Mouse (Mus musculus) forebrain, embryonic 15.5 days (tissue): ENCODE measurements around the gene Sertad4. TPM values are rescaled to one million over a fixed set of nuclear protein-coding genes. Genes with fewer than 3 reads are reported as not detected.

ENCODE experiments used
- ATAC-seq: fragments of 200-750 bp; cut with Nextera tagmentation; replicated peaks from 2 replicates; pipeline ENCODE4 v1.8.0; 2017; ENCODE audit warnings: mild to moderate bottlenecking, moderate TSS enrichment, moderate library complexity
- H3K27ac ChIP-seq: fragments of 300-500 bp; sonication (generic); replicated peaks from 2 replicates; pipeline ENCODE4 v1.5.1; 2015; ENCODE audit warnings: mild to moderate bottlenecking, inconsistent platforms
- H3K27me3 ChIP-seq: fragments of 300-500 bp; sonication (generic); 2 replicates; pipeline ENCODE4 v1.6.1; 2015; ENCODE audit warnings: inconsistent platforms
- H3K36me3 ChIP-seq: fragments of 300-500 bp; sonication (generic); 2 replicates; pipeline ENCODE4 v1.6.1; 2015; ENCODE audit warnings: mild to moderate bottlenecking, inconsistent platforms
- H3K4me1 ChIP-seq: fragments of 300-500 bp; sonication (generic); 2 replicates; pipeline ENCODE4 v1.6.1; 2015; ENCODE audit warnings: inconsistent platforms
- H3K4me2 ChIP-seq: fragments of 300-500 bp; sonication (generic); replicated peaks from 2 replicates; pipeline ENCODE4 v1.6.1; 2015; ENCODE audit warnings: mild to moderate bottlenecking, inconsistent platforms
- H3K4me3 ChIP-seq: fragments of 300-500 bp; sonication (generic); 2 replicates; pipeline ENCODE4 v1.5.1; 2015; ENCODE audit warnings: mild to moderate bottlenecking, inconsistent platforms
- H3K9ac ChIP-seq: fragments of 300-500 bp; sonication (generic); replicated peaks from 2 replicates; pipeline ENCODE4 v1.6.1; 2015; ENCODE audit warnings: mild to moderate bottlenecking, inconsistent platforms
- H3K9me3 ChIP-seq: fragments of 300-500 bp; sonication (generic); 2 replicates; pipeline ENCODE4 v1.6.1; 2016; ENCODE audit warnings: inconsistent platforms
- WGBS: fragments of 180-500 bp; shearing (Covaris S2); methylation state at CpG from one replicate; pipeline ENCODE4 v1.1.7; 2015; ENCODE audit warnings: mixed read lengths; 5-methylcytosine and 5-hydroxymethylcytosine counted together
- polyA plus RNA-seq: library from polyadenylated mRNA; unstranded; fragments of >200 nt; fragmentation: Nextera tagmentation; extraction: Ambion mirVana; gene quantifications from 2 replicates; pipeline ENCODE4 v1.2.1, GENCODE M21; 2015

Gene Sertad4
- polyA plus RNA-seq, 1 experiment from 2014 or later, result 36.8 TPM

GRCm38 (mm10) chr1:192849616-192850015, 5.9 kb downstream of the Sertad4 start:
- Histone ChIP-seq H3K9me3 (no peaks in the 10 kb centered on the region), H3K4me3 (no peak overlapping the region), H3K4me1 (peaks cover 41% of the 10 kb centered on the region), H3K36me3 (peaks cover 47% of the 10 kb centered on the region), H3K27ac (no peak overlapping the region), H3K9ac (no peak overlapping the region), H3K4me2 (no peak overlapping the region), H3K27me3 (no peaks in the 10 kb centered on the region)
- ATAC-seq, result no peak
- 87% methylated on average over 5 of the region's 5 CpGs for WGBS

- no peak for ATAC-seq
- H3K4me2 ChIP-seq, result no peak overlapping the region
- peaks cover 18% of the 10 kb centered on the region for H3K4me1 ChIP-seq
- H3K36me3 ChIP-seq, result peaks cover 47% of the 10 kb centered on the region
- no peaks in the 10 kb centered on the region for H3K9me3 ChIP-seq
- no peak overlapping the region for H3K27ac ChIP-seq
- WGBS, result 18% methylated on average over 3 of the region's 3 CpGs
- H3K9ac ChIP-seq, result no peak overlapping the region
- H3K4me3 ChIP-seq, result no peak overlapping the region
- H3K27me3 ChIP-seq, result no peaks in the 10 kb centered on the region
Measured at GRCm38 (mm10) chr1:192847254-192847653, 8.3 kb downstream of the Sertad4 start.

DNA sequence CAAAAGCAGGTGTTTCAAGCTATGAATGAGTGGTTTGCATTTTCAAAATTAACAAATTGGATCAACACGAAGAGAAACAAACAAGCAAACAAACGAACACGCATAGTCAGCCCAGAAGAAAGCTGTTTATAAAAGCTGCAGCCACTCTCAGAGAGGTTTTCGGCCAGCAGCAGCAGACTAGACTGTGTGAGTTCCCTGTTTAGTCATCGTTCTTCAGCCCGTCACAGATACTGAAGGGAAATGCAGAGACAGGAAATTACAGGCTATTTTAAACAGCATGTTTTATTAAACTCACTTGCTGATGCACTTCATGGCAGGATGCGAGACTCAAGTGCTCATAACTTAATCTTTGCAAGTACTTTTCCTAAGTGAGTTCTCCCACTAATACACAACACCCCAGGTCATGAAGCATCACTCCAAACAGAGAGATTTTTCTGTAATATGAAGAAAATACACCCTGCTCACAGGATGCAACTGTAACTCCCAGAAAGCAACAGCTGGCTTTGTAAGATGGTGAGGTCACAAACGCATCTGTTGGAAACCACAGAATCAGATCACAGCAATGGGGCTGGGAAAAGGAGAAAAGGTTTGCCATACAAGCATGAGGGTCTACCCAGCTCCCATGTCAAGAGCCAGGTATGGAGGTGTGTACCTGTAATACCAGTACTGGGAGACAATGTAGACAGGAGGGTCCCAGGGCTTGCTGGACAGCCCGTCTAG, 14.3 kb downstream of the Sertad4 start:
- H3K9ac ChIP-seq, result no peak overlapping the region
- H3K9me3 ChIP-seq, result no peaks in the 10 kb centered on the region
- no peak for ATAC-seq
- H3K4me1 ChIP-seq, result no peaks in the 10 kb centered on the region
- H3K4me2 ChIP-seq, result no peak overlapping the region
- 73% methylated on average over 9 of the region's 9 CpGs for WGBS
- H3K36me3 ChIP-seq, result peaks cover 12% of the 10 kb centered on the region
- H3K4me3 ChIP-seq, result no peak overlapping the region
- no peak overlapping the region for H3K27ac ChIP-seq
- no peaks in the 10 kb centered on the region for H3K27me3 ChIP-seq

DNA sequence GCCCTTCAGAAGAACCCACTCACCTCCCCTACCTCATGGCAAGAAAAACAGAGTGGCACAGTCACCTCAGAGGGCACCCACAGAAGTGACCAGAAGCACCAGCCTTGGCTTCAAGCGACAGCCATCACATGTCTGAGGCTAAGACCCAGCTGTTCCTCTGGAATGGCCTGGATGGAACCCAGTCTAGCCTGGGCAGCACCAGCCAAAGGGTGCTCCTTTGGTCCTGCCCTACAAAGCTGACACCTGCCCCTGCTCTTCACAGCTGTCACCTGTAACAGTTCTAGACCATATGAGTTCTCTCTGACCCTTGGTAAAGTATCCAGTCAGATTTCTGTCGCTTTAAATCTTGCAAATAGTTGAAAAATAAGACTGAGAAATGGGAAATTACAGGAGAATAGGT, 14.9 kb downstream of the Sertad4 start:
- Histone ChIP-seq H3K4me3 (no peak overlapping the region), H3K4me2 (no peak overlapping the region), H3K27me3 (no peaks in the 10 kb centered on the region), H3K36me3 (peaks cover 8% of the 10 kb centered on the region; the same call in 1 of the 2 replicates), H3K9me3 (no peaks in the 10 kb centered on the region), H3K4me1 (peaks cover 4% of the 10 kb centered on the region), H3K27ac (no peak overlapping the region), H3K9ac (no peak overlapping the region)
- no peak for ATAC-seq
- WGBS, result 96% methylated on average over 2 of the region's 2 CpGs

DNA sequence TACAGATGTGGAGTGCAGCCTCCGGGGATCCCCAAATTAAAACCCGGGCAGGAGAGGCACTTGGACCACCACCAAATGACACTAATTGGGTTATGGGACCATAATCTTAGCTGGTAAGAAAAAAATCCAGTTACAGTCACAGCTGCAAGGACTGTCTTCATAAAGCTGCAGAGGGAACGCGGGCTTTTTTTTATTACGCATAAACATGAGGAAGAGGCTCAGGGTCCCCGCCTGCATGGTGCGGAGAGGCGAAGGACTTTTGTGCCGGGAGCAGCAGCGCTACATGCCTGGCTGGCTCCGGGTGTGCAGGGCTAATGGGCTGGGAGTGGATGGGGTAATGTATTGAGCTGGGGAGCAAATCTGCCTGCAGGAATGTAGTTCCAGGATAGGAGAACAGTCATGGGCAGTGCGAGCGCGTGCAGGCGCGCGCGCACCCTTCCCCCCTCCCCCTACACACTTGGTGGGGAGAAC, 20.3 kb downstream of the Sertad4 start:
- under 1% methylated on average over 18 of the region's 18 CpGs for WGBS

GRCm38 (mm10) chr1:192834361-192835210, 21.0 kb downstream of the Sertad4 start:
- peak overlapping the region; percentile 49 for H3K4me3 ChIP-seq
- no peaks in the 10 kb centered on the region for H3K36me3 ChIP-seq
- peak overlapping the region; percentile 94 for H3K27ac ChIP-seq
- 1% methylated on average over 63 of the region's 63 CpGs for WGBS
- ATAC-seq, result peak; percentile 94
- H3K4me1 ChIP-seq, result peaks cover 38% of the 10 kb centered on the region
- peak overlapping the region; percentile 68 for H3K9ac ChIP-seq
- no peaks in the 10 kb centered on the region for H3K27me3 ChIP-seq
- H3K9me3 ChIP-seq, result no peaks in the 10 kb centered on the region
- peak overlapping the region; percentile 79 for H3K4me2 ChIP-seq

More for the DNA sequence above, 20.3 kb downstream of the Sertad4 start:
- H3K4me2 ChIP-seq, result peak overlapping the region; percentile 79
- peak; percentile 75 for ATAC-seq
- H3K4me1 ChIP-seq, result peaks cover 35% of the 10 kb centered on the region
- H3K36me3 ChIP-seq, result no peaks in the 10 kb centered on the region
- peak overlapping the region; percentile 68 for H3K9ac ChIP-seq
- peak overlapping the region; percentile 49 for H3K4me3 ChIP-seq
- no peaks in the 10 kb centered on the region for H3K9me3 ChIP-seq
- peak overlapping the region; percentile 94 for H3K27ac ChIP-seq
- H3K27me3 ChIP-seq, result no peaks in the 10 kb centered on the region

DNA sequence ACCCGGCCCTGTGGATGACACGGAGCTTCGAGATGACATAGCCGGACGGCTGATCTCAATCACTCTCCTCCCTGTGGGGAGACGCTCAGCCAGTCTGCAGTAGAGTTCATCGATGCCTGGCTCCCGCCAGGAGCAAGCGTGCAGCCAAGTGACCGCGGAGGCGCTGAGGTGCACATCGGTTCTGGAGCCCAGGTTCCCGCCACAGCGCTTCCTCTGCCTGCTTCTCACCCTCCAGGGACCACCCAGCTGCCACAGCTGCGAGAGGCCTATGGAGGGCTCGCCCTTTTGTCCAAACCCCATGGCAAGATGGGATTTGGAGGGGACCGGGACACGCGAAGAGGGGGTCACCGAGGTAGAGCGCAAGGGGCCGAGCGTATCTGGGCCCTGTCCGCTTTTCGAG, 22.0 kb downstream of the Sertad4 start:
- no peak for ATAC-seq
- no peaks in the 10 kb centered on the region for H3K36me3 ChIP-seq
- H3K27ac ChIP-seq, result no peak overlapping the region
- no peaks in the 10 kb centered on the region for H3K9me3 ChIP-seq
- H3K4me1 ChIP-seq, result peaks cover 38% of the 10 kb centered on the region
- no peaks in the 10 kb centered on the region for H3K27me3 ChIP-seq
- H3K4me2 ChIP-seq, result no peak overlapping the region
- no peak overlapping the region for H3K4me3 ChIP-seq
- H3K9ac ChIP-seq, result no peak overlapping the region
- 28% methylated on average over 26 of the region's 26 CpGs for WGBS

DNA sequence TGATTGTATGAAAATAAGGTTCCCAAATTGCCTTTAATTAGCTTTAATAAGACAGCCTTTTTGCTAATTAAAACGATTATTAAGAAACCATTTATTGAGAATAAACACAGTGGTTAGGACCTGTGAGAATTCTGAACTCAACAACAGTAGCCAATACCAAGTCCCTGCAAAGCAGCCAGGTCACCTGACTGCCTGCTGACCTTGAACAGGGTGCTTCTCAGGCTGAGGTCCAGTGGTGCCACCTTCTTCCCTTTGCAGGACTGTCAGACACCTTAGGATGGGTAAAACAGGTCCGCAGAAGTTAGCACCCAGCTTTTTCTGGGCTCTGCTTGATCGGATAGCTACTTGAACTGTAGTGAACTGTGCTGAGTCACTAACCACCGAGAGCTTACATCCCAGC, 22.5 kb downstream of the Sertad4 start:
- Histone ChIP-seq H3K27me3 (no peaks in the 10 kb centered on the region), H3K4me2 (no peak overlapping the region), H3K4me3 (no peak overlapping the region), H3K4me1 (peaks cover 38% of the 10 kb centered on the region), H3K27ac (no peak overlapping the region), H3K36me3 (no peaks in the 10 kb centered on the region), H3K9ac (no peak overlapping the region), H3K9me3 (no peaks in the 10 kb centered on the region)
- WGBS, result 43% methylated on average over 4 of the region's 4 CpGs
- no peak for ATAC-seq

DNA sequence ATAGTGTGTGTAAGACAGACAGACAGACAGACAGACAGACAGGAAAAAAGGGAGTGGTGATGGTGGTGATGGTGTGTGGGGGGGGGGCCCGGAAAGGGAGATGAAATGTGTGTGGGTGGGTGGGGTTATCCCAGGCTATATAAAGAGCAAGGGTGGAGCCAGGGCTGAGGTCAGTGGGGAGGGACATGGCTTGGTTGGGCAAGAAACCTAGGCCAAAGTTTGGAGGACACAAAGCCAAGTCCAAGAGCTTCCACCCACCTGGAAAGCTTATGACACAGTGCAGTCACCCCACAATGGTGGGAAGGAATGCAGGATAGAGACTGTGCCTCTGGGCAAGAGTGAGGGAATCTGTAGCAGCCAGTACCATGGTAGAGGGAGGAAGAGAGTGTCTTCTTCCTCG, 23.2 kb downstream of the Sertad4 start:
- H3K9ac ChIP-seq, result no peak overlapping the region
- H3K4me1 ChIP-seq, result peaks cover 38% of the 10 kb centered on the region
- H3K4me2 ChIP-seq, result no peak overlapping the region
- H3K4me3 ChIP-seq, result no peak overlapping the region
- 60% methylated on average over 2 of the region's 2 CpGs for WGBS
- no peaks in the 10 kb centered on the region for H3K36me3 ChIP-seq
- no peaks in the 10 kb centered on the region for H3K27me3 ChIP-seq
- H3K27ac ChIP-seq, result no peak overlapping the region
- ATAC-seq, result no peak
- H3K9me3 ChIP-seq, result no peaks in the 10 kb centered on the region

- H3K4me1 ChIP-seq, result peaks cover 32% of the 10 kb centered on the region
- no peak overlapping the region for H3K27ac ChIP-seq
- H3K9ac ChIP-seq, result no peak overlapping the region
- H3K4me2 ChIP-seq, result no peak overlapping the region
- H3K36me3 ChIP-seq, result no peaks in the 10 kb centered on the region
- WGBS, result 5% methylated on average over 6 of the region's 6 CpGs
- ATAC-seq, result no peak
- H3K27me3 ChIP-seq, result no peaks in the 10 kb centered on the region
- H3K9me3 ChIP-seq, result no peaks in the 10 kb centered on the region
- no peak overlapping the region for H3K4me3 ChIP-seq
Measured at GRCm38 (mm10) chr1:192830444-192830843, 25.1 kb downstream of the Sertad4 start.

GRCm38 (mm10) chr1:192828928-192829327, 26.6 kb downstream of the Sertad4 start:
- ATAC-seq, result no peak
- Histone ChIP-seq H3K4me1 (peaks cover 17% of the 10 kb centered on the region), H3K9me3 (no peaks in the 10 kb centered on the region), H3K4me2 (no peak overlapping the region), H3K36me3 (no peaks in the 10 kb centered on the region), H3K27ac (no peak overlapping the region), H3K4me3 (no peak overlapping the region), H3K27me3 (no peaks in the 10 kb centered on the region), H3K9ac (no peak overlapping the region)
- WGBS, result 30% methylated on average over 7 of the region's 7 CpGs

- no peaks in the 10 kb centered on the region for H3K9me3 ChIP-seq
- H3K4me2 ChIP-seq, result no peak overlapping the region
- H3K4me3 ChIP-seq, result no peak overlapping the region
- H3K36me3 ChIP-seq, result no peaks in the 10 kb centered on the region
- no peaks in the 10 kb centered on the region for H3K27me3 ChIP-seq
- H3K27ac ChIP-seq, result no peak overlapping the region
- H3K9ac ChIP-seq, result no peak overlapping the region
- ATAC-seq, result no peak
- H3K4me1 ChIP-seq, result peaks cover 17% of the 10 kb centered on the region
Measured at GRCm38 (mm10) chr1:192827955-192828354, 27.6 kb downstream of the Sertad4 start.
